Mouse (Mus musculus) gastrocnemius, postnatal 25 days (tissue): Measurements from ENCODE around the gene Acap2. TPM values are rescaled to one million over a fixed set of nuclear protein-coding genes. Genes with fewer than 3 reads are reported as not detected.

ENCODE experiments used
- DNase-seq: peaks from one replicate; pipeline ENCODE4 v3.0.0; 2022
- total RNA-seq, 2 experiments: library from RNA; stranded (reverse); gene quantifications; 1 replicate in 1 of 2; 2 replicates in 1 of 2; pipeline ENCODE4 v1.2.3; 2021

Acap2 gene
- total RNA-seq, 2 experiments from 2014 or later: 8.5 to 10.8 TPM

DNA sequence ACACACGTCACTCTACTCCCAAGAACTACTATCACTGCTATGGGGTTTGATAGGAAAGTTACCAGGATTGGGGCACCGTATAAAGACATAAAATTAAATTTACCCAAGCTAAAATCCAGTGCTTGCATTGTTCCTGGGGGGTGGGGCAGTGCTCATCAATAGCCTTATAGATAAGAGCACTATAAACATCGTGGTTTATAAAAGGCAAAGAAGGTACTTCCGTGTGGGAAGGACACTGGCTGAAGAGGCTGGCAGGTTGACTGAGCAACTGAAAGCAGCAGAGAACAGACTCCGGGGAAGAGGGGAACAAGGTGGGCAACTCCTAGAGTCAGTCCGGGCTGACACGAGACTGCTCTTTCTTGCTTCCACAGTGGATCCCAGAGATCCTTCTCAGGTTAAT is 33.1 kb downstream of the Acap2 start:
- no peak for DNase-seq

DNA sequence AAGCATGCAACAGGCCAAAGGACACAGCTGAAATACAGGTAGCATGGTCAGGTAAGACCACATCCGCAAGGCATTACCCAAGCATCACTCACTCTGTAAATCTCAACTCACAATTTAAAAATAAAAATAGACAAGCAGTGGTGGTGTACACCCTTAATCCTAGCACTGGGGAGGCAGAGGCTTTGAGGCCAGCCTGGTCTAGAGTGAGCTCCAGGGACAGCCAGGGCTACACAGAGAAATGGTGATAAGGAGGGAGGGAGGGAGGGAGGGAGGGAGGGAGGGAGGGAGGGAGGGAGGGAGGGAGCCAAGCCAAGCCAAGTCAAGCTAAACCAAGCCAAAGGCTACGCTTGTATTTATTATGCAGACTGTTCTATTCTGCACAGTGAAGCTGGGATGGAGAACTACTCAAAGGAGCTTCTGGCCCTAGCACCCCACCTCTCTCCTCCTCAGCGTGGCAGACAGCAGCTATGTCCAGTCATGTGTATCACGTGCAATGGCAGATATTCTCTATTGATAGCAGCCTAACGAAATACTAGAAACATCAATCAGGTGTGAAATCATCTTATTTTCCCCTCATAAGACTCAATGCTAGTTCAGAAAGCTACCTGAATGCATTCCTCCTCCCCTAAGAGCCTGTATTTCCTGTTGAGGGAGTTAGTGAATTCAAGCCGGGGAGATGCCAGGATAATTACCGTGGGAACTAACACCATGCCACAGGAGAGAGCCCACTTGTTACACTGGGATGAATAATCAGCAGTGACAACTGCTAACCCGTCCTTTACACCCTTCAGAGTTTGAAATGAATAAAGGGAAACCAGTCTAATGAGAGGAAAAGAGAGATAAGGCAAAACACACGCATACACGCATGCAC is 33.8 kb downstream of the Acap2 start:
- DNase-seq: no peak

DNA sequence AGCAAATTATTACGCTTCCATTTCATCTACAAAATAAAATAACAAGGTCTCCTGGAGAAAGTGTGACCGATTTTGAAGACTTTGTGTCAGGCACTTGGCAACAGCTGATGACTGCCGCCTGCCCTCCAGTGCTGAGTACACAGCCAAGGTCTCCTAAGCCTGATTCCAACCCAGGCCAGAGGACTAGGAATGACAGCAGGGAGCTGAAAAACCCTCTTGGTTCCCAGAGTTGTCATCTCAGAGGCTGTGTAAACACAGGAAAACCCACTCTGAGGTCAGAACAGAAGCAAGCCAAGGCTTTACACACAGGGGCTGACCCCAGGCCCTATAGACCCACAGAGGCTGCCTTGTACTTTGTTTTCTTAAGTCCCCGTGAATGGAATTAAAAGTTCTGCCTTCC is 35.1 kb downstream of the Acap2 start:
- DNase-seq: no peak

GRCm38 (mm10) chr16:31165467-31165866 is 35.6 kb downstream of the Acap2 start:
- DNase-seq: no peak

DNA sequence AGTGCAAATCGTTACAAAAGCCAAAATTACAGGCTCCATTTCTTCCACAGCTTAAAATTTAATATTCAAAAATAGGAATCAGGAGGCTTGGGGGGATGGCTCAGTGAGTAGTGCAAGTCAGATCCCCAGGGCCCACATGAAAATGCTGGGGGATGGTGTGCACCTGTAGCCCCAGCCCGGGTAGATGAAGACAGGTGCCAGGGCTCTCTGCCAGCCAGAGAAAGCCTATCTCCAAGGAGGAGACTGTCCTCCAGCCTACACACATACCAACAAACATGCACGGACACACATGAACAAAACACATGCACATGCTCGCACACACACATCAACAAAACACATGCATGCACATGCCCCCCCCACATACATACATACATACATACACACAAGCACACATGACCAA is 36.9 kb downstream of the Acap2 start:
- no peak for DNase-seq

DNA sequence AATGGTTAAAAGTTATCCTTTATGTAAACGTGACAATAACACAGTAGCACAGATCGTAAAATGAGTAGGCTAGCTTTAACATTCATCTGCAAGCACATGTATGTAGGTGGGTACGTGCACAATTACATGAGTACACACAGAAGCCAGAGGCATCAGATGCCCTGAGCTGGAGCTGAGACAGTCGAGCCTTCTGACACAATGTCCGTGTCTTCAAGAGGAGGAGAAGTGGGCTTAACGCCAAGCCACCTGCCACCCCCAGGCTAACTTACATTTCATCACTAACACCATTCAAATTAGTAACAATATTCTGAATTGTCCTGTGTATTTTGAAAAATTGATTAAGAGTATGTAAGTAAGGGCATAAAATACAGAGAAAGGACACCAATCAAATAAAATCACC is 40.6 kb downstream of the Acap2 start:
- no peak for DNase-seq

DNA sequence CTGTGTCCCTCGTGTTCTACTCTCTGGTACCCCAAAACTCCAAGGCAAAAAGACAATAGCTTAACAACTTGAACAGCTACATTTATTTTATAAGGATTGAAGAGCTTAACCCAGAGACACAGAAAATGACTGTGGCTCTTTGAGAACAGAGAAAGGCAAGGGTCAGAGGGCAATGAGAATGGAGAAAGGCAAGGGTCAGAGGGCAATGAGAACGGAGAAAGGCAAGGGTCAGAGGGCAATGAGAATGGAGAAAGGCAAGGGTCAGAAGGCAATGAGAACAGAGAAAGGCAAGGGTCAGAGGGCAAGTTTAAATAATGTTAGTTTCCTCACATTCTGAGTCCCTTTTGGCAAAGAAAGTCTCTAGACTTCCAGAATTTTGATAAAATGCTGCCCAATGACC is 41.6 kb downstream of the Acap2 start:
- DNase-seq: no peak

- no peak for DNase-seq
Observed at GRCm38 (mm10) chr16:31149841-31150240, 51.2 kb downstream of the Acap2 start.

GRCm38 (mm10) chr16:31148891-31149290 is 52.2 kb downstream of the Acap2 start:
- DNase-seq: no peak

- no peak for DNase-seq
Observed at GRCm38 (mm10) chr16:31147766-31148165, 53.3 kb downstream of the Acap2 start.

DNA sequence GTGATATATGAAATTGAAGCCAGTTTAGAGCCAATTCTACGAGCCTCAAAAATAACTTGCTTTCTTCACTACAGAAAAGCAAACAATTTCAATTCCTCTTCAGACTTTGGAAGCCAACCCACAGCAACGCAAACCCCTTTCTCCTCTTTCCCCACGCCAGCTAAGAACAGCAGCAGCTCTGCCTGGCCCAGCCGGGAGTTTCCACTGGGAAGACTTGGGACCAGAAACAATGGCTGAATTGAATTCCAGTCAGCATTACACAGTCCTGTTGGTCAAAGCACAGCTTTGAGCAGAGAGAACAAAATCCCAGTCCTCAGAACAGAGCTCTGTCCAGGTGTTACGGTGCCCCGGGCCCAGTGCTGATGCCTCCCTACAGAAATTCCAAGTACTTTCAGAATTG is 59.1 kb downstream of the Acap2 start:
- DNase-seq: no peak

GRCm38 (mm10) chr16:31136616-31137253 is 64.3 kb downstream of the Acap2 start:
- no peak for DNase-seq

DNA sequence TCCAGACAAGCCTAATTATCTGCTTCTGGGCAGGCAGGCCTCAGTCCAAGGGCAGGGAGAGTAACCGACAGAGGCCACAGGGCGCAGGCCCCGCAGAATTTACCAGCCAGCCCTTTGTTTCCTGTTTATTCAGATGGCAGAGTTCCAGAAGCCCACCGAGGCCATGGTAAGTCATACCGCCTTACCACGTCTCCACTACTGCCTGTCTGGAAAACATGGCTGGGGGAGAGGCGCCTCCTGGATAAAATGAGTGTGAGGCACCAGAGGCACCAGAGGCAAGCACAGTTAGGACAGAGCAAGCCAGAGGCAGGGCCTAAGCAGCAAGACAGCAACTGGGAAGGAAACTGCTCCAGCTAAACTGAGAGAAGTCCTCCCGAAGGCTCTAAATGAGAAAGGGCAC is 65.5 kb downstream of the Acap2 start:
- no peak for DNase-seq

GRCm38 (mm10) chr16:31131531-31131930 is 69.5 kb downstream of the Acap2 start:
- no peak for DNase-seq

DNA sequence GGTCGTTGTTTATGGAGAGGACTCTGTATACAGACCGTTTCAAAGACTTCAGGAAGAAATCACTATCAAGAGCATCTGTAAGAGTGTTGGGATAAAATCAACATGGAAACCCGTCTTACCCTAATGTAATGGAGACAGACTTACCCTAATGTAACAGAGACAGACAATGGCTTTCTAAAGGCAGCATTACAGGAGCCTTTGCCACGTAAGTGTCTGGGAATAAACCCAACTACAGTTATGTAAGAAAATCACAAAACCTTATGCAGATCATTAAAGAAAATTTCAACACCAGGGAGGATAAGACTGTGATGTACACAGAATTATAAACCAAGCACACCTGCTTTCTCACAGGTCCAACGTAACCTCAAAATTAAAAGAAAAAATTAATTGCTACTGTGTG is 72.9 kb downstream of the Acap2 start:
- DNase-seq: no peak

DNA sequence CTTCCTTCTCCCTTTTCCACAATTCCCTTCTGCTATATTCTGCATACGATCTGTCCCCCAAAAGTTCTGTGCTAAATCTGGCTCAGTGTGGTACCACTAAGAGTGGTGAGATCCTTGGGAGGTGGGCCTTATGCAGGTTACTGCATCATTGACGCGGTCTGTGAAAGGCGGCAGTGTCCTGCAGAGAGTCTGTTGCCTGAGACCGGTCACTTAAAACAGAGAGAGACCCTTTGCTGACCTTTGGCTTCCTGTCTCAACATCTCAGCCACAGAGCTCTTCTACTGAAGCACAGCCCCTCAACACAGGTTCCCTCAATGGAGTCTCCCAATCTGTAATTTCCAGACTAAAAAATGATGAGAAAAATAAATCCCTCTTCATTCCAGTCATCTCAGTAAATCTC is 76.1 kb downstream of the Acap2 start:
- no peak for DNase-seq

- DNase-seq: no peak
Observed at GRCm38 (mm10) chr16:31121612-31122011, 79.4 kb downstream of the Acap2 start.

- DNase-seq: no peak
Observed at GRCm38 (mm10) chr16:31113596-31113995, 87.4 kb downstream of the Acap2 start.

GRCm38 (mm10) chr16:31101352-31101751 is 99.7 kb downstream of the Acap2 start:
- DNase-seq: no peak

- DNase-seq: no peak
Observed at GRCm38 (mm10) chr16:31099906-31100305, 101.1 kb downstream of the Acap2 start.

DNA sequence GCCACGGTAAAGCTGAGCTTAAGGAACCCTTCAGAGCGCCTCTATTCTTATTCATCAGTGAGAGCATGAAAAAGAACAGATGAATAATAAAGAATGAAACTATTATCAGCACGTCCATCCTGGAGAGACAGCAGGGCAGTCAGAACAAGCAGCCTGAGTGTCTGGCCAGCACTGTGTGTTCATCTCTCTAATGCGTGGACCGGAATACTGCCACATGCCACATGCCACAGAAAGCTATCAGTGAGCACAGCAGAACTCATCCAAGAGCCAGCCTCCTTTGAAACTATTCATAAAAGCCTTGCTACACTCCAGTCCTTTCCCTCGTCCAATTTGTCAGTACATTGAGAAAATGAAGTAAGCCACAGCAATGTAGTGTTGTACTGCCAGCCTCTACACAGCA is 107.0 kb downstream of the Acap2 start:
- no peak for DNase-seq

DNA sequence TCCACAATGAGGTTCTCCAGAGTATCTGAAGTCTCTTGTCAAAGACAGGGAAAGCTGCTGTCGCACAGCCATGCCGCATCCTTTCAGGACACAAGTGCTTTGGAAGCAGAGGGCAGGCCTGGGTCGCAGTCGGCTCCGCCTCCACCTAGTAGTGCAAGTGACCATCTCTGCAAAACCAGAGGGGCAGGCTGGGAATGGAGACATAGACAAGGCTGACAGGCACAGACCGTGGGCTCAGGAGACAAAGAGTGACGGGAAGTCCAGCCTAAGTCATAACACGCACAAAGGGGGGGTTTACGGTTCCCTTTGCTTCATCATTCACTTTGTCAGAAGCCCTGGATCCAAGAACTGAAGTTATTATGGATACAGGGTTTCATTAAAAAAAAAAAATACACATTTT is 107.9 kb downstream of the Acap2 start:
- DNase-seq: no peak

- DNase-seq: no peak
Observed at GRCm38 (mm10) chr16:31081891-31082290, 119.2 kb downstream of the Acap2 start.

DNA sequence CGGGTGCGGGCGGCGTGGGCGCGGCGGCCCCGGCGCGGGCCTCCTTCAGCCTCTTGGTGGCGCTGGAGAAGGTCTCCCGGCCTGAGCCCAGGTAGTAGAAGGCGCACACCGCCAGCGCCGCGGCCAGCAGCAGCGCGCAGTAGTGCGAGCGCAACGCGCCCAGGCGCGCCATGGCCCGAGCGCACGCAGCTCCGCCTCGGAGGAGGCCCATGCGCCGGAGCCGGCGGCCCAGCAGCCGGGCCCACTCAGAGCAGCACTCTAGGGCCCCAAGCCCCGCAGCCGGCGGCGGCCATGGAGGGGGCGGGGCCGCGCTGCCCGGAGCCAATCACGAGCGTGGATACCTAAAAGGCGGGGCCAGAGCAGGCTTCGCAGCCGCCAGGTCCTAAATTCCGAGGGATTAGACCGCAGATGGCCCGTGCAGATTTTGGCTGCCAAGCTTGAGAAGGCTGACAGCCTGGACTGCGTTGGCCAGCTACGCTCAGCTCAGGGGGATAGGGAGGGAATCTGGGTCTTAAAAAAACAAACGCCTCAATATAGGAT is 119.8 kb downstream of the Acap2 start, which contains the start of gene Xxylt1:
Gene Xxylt1, minus strand, starts transcription at position 308 of the 540 bp plus-strand sequence.
- peak; percentile 96 for DNase-seq
